Mouse (Mus musculus): ENCODE data around the gene Znrf1.

Gene Znrf1

GRCm38 (mm10) chr8:111595712-111596484, 60.0 kb downstream of the Znrf1 start:
- in situ Hi-C loops (cut with MboI; ENCODE audit: low sequenced_read_pairs): no loop called here

DNA sequence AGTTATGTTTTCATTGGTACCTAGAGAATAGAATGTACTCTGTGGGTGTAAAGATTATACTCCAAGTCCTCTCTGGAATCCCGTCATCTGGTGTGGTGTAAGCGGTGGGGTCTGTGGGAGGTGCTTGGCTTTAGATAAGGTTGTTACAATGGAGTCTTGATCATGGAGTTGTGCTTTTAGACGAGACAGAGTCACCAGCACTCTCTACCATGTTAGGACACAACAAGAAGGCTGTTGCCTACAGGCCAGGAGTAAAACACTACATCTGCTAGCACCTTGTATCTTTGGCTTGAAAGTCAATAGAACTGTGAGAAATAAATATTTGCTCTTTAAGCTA, 60.6 kb downstream of the Znrf1 start:
- in situ Hi-C loops (cut with MboI; ENCODE audit: low sequenced_read_pairs): no loop called here

DNA sequence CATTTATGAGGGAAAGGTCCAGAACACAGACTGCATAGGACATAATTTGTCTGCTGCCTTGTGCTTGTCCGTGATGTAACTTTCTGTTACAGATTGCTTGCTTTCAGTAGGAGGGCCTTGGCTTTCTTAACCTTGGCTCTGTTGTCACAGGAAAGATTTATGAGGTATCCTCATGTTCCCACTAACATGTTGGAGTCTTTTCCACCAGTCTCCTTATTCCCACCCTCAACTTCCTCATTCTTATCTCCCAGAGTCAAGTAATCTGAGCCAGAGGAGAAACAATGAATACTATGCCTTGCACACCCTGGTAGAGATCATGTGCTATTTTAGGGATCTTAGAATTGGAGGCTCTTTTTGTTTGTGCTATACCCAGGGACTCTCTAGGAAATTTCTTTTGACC, 61.4 kb downstream of the Znrf1 start:
- in situ Hi-C loops (cut with MboI; ENCODE audit: low sequenced_read_pairs): no loop called here

DNA sequence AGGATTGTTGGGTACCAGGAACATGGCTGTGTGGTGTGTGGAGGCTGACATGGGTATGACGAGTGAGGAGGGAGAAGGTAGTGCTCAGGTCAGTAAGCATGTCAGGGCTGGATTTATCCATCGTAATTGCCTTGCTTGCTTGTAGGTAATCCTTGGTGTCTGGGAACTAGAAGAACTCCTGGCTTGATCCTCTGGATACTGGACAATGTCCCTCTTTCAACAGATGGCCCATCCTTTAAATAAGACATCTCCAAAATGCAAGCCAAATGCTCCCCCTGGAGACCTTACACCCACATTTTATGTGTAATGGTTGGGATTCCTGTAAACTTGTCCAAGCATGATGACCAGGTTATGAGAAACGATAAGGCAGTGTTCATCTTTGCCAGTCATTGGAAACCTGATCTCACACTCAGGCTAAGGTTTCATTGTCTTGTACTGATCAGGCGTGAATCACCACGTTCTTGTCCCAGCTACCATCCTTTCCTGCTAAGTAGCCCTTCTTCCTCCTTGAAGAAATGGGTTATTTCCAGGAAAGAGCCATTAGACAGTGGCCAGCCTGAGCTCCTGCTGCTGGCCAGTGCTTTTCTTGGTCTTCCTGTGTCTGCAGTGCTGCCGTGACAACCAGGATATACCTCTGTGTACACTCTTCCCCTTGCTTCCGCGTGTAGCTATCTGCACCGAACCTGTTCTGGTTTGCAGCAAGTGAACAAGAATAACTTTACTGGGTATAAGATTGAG, 64.0 kb downstream of the Znrf1 start:
- in situ Hi-C loops (cut with MboI; ENCODE audit: low sequenced_read_pairs): no loop called here

GRCm38 (mm10) chr8:111602050-111602449, 66.2 kb downstream of the Znrf1 start:
- in situ Hi-C loops (cut with MboI; ENCODE audit: low sequenced_read_pairs): no loop called here

DNA sequence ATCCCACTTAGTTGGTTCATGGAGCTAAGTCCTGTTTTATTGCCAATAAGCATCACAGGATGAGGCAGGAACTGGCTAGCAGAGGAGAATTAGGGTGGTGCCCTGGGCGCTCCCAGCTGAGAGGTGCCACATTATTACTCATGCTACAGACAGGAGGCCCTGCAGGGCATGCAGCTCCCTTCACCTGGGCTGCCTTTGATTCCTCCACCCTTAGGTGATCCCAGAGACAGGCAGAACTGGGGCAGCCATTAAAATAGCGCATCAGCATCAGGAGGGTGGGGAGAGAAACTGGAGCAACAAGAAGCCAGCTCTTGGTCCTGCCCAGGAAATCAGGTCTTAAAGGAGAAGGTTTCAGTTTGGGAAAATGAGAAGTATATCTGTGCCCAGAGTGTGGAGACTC, 69.1 kb downstream of the Znrf1 start:
- in situ Hi-C loops (cut with MboI; ENCODE audit: low sequenced_read_pairs): no loop called here

DNA sequence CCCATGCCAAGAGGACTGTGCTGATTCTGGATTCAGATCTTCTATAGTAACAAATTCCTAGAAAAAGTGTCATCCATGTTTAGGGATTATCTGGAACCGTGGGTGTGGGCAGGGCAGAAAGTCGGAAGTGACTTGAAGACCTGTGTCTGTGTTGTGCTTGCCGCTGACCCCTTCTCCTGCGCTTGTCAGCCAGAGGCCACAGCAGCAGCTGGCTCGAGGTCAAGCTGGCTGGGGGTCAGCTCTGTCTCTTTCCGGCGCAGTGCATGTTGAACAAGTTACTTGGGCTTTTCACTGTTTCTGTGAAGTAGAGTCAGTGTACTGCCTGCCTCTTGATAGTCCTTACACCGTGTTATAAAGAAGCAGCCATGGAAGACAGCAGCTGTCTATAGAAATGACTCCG, 71.1 kb downstream of the Znrf1 start:
- in situ Hi-C loops (cut with MboI; ENCODE audit: low sequenced_read_pairs): no loop called here

GRCm38 (mm10) chr8:111607414-111607813, 71.5 kb downstream of the Znrf1 start:
- in situ Hi-C loops (cut with MboI; ENCODE audit: low sequenced_read_pairs): no loop called here

GRCm38 (mm10) chr8:111613181-111613580, 77.3 kb downstream of the Znrf1 start:
- in situ Hi-C loops (cut with MboI; ENCODE audit: low sequenced_read_pairs): no loop called here

- in situ Hi-C loops (cut with MboI; ENCODE audit: low sequenced_read_pairs): no loop called here
Measured at GRCm38 (mm10) chr8:111614786-111615701, 79.1 kb downstream of the Znrf1 start.

DNA sequence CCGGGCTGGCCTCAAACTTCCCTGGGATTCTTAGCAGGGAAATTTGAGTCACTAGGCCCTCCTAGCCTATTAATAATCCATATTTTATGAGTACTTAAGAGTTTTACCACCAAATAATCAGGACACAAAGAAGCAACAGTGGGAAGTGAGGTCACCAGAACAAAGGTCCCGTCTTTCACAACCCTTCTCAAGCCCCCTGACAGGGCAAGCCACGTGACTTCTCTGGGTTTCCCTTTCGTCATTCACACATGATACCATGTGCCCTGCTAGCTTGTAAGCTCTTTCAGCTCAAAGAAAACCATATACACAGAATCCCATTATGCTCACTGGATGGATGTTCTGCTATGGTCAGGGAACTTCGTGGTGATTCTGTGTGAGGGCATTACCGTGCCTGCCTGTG, 81.9 kb downstream of the Znrf1 start:
- in situ Hi-C loops (cut with MboI; ENCODE audit: low sequenced_read_pairs): no loop called here

GRCm38 (mm10) chr8:111618273-111618672, 82.4 kb downstream of the Znrf1 start:
- in situ Hi-C loops (cut with MboI; ENCODE audit: low sequenced_read_pairs): no loop called here

GRCm38 (mm10) chr8:111619936-111620335, 84.0 kb downstream of the Znrf1 start:
- in situ Hi-C loops (cut with MboI; ENCODE audit: low sequenced_read_pairs): no loop called here

GRCm38 (mm10) chr8:111622104-111622503, 86.2 kb downstream of the Znrf1 start:
- in situ Hi-C loops (cut with MboI; ENCODE audit: low sequenced_read_pairs): no loop called here

- in situ Hi-C loops (cut with MboI; ENCODE audit: low sequenced_read_pairs): no loop called here
Measured at GRCm38 (mm10) chr8:111622553-111622952, 86.7 kb downstream of the Znrf1 start.

DNA sequence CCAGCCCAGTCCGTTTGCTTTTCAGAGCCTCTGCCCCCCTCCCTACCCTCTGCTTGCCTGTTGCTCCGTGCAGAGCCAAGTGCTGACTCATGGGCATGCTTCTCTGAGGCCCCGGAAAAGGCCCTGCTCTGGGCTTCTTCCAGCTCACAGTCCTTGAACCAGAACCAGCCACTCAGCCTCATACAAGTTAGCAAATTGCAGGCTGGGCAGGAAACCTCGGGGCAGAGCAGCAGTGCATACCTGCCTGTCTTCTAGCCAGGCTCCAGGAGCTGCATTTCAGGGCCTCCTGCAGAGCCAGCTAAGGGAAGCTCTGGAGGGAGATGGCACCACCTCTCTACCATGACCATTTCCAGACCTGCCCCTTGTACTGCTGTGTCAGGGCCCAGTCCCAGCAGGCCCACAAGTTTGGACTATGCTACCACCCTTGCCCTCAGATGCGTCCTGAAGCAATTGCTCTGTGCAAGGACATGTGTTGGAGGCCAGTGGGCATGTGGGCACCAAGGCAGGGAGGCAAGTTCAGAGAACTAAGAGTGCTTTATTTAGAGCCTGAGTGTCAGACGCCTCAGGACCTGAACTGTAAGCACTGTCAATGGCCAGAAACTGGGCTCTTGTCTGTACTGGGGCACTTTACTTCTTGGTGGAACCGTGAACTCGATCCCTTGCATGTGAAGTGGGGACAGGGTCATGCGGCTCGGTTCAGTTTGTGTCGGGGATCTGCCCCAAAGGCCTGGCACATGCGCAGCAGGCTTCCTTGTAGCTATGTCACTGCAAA, 88.4 kb downstream of the Znrf1 start:
- in situ Hi-C loops (cut with MboI; ENCODE audit: low sequenced_read_pairs): no loop called here

DNA sequence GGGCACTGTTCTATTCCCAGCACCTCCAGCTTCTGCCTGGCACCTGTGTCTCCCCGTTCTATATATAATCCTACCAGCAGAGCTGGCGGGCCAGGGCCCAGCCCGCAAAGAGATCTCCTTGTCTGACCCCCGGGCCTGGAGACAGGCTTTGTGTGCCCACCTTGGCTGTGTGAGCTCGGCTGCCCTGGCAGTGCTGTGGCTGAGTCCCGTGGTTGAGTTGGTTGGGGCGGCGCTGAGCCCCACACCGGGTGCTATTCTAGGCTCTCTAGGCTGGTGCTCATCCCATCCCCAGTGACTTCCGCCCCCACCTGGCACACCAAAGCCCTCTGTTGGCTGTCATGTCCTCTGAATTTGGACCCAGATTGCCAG, 88.9 kb downstream of the Znrf1 start:
- in situ Hi-C loops (cut with MboI; ENCODE audit: low sequenced_read_pairs): no loop called here

DNA sequence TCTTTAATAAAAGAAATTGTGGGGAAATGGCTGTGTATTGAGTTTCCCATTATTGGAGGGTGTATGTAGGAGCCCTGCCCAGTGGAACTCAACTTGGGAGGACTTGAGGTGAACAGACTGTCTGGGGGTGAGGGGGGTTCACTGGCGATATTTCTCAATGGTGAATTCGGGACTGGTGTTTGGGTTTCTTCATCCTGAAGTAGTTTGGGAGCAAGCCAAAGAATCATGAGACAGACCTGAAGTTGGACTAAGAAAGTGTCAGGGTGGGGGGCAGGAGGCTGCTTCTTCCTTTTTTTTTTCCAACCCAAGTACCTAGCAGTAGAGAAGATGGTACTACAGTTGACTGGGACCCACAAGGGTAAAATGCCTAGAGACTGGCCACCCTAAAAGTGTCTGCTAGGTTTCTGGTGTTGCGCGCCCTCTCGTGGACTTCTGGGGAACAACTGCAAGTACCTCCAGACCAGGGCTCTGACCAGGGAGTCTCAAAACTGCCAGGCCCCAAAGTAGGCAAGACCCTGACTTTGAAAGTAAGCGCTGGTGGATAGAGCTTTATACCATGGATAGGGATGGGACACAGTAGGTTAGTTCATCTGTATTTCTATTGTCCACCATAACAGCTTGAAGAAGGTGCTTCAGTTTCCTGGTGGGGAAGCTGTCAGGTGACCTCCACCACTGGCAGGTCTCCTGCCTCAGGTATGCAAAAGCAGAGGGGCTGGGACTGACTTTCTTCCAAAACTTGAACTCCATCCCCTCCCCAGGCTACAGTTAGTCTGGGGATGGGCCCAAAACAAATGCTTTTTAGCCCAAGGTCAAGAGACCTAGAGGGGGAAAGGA, 90.0 kb downstream of the Znrf1 start:
- in situ Hi-C loops (cut with MboI; ENCODE audit: low sequenced_read_pairs): no loop called here

DNA sequence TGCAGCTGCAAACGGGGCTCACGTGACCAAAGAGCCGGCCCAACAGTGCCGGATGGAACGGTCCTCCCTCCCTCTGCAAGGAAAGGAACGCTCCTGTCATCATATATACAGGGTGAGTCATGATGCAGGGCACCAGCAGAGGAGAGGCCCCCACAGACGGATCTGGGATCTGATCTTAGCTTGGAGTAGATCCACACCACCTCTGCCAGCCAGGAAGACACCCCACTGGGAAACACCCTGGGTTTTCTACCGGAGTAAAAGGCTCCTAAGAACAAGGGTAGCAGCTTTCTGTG, 90.6 kb downstream of the Znrf1 start:
- in situ Hi-C loops (cut with MboI; ENCODE audit: low sequenced_read_pairs): no loop called here

DNA sequence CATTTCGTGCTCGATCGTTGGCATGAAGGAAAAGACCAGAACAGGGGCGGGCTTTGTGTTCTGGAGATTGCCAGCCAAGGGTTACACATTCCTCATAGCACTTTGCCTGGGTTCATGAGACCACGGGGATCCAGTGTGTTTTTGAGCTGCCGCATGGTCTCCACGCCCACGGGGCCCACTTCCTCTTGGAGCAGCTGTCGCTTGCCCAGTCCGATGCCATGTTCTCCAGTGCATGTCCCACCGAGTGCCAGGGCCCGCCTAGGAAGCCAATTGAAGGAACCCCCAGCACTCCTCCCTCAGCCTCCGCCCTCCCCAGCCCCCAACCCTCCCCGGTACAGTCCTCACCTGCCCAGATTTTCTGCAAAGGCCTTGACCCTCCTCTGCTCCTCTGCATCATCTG, 91.0 kb downstream of the Znrf1 start:
- in situ Hi-C loops (cut with MboI; ENCODE audit: low sequenced_read_pairs): no loop called here
